Mouse (Mus musculus): ENCODE results near the gene Gas2l3. TPM values are rescaled to one million over a fixed set of nuclear protein-coding genes. Genes with fewer than 3 reads are reported as not detected.
A peak's percentile ranks its signal among the peaks of the same experiment; 100 is the strongest.

Gas2l3 gene
- total RNA-seq, 1 experiment: 25.5 TPM

- TF ChIP-seq ZNF384 (IDR thresholded peaks at IDR 0.05; ENCODE audit: low read depth, low read length): no peak
- no peak for TF ChIP-seq ZC3H11A (IDR thresholded peaks at IDR 0.05; ENCODE audit: borderline replicate concordance, low read depth, low read length)
- TF ChIP-seq CHD2 (IDR thresholded peaks at IDR 0.05; ENCODE audit: low read depth, low read length): no peak
- TF ChIP-seq HCFC1 (IDR thresholded peaks at IDR 0.05; ENCODE audit: borderline replicate concordance, insufficient read depth, low read length): no peak
- TF ChIP-seq MAFK (IDR thresholded peaks at IDR 0.05; ENCODE audit: insufficient read depth, low read depth, low read length): no peak
- Histone ChIP-seq H3K36me3 (ENCODE audit: control insufficient read depth, insufficient read depth, low read length, poor library complexity, severe bottlenecking) (no peaks in the 10 kb centered on the region), H3K4me3 (ENCODE audit: insufficient read depth in 1 of 2, low read depth in 1 of 2, low read length in 2 of 2, poor library complexity in 1 of 2, severe bottlenecking in 1 of 2) (no peak overlapping the region), H3K9me3 (ENCODE audit: control insufficient read depth, insufficient read depth, low read depth, low read length) (no peaks in the 10 kb centered on the region), H3K27ac (ENCODE audit: insufficient read depth, low read depth, low read length, poor library complexity, severe bottlenecking) (no peak overlapping the region), H3K9ac (ENCODE audit: insufficient read depth, low read depth, low read length, poor library complexity, severe bottlenecking) (no peak overlapping the region), H3K4me1 (ENCODE audit: control insufficient read depth in 2 of 2, insufficient read depth in 2 of 2, low read length in 2 of 2, poor library complexity in 1 of 2) (no peaks in the 10 kb centered on the region)
- in situ Hi-C loops (cut with MboI; ENCODE audit: low sequenced_read_pairs in 2 of 2, unreplicated experiment in 2 of 2): no loop called here
- no peak for DNase-seq (ENCODE audit: low read depth, low spot score)
Observed at GRCm38 (mm10) chr10:89482142-89482681, 38.4 kb upstream of the Gas2l3 start.

- TF ChIP-seq CHD2 (IDR thresholded peaks at IDR 0.05; ENCODE audit: low read depth, low read length): no peak
- no peak for TF ChIP-seq MAFK (IDR thresholded peaks at IDR 0.05; ENCODE audit: insufficient read depth, low read depth, low read length)
- no peak for TF ChIP-seq ZNF384 (IDR thresholded peaks at IDR 0.05; ENCODE audit: low read depth, low read length)
- no peak for TF ChIP-seq ZC3H11A (IDR thresholded peaks at IDR 0.05; ENCODE audit: borderline replicate concordance, low read depth, low read length)
- TF ChIP-seq HCFC1 (IDR thresholded peaks at IDR 0.05; ENCODE audit: borderline replicate concordance, insufficient read depth, low read length): no peak
- Histone ChIP-seq H3K9me3 (ENCODE audit: control insufficient read depth, insufficient read depth, low read depth, low read length) (no peaks in the 10 kb centered on the region), H3K36me3 (ENCODE audit: control insufficient read depth, insufficient read depth, low read length, poor library complexity, severe bottlenecking) (no peaks in the 10 kb centered on the region), H3K4me1 (ENCODE audit: control insufficient read depth in 2 of 2, insufficient read depth in 2 of 2, low read length in 2 of 2, poor library complexity in 1 of 2) (no peaks in the 10 kb centered on the region), H3K27ac (ENCODE audit: insufficient read depth, low read depth, low read length, poor library complexity, severe bottlenecking) (no peak overlapping the region), H3K4me3 (ENCODE audit: insufficient read depth in 1 of 2, low read depth in 1 of 2, low read length in 2 of 2, poor library complexity in 1 of 2, severe bottlenecking in 1 of 2) (no peak overlapping the region), H3K9ac (ENCODE audit: insufficient read depth, low read depth, low read length, poor library complexity, severe bottlenecking) (no peak overlapping the region)
- DNase-seq (ENCODE audit: low read depth, low spot score): no peak
- in situ Hi-C loops (cut with MboI; ENCODE audit: low sequenced_read_pairs in 2 of 2, unreplicated experiment in 2 of 2): no loop called here
Observed at GRCm38 (mm10) chr10:89481638-89482037, 37.9 kb upstream of the Gas2l3 start.

- H3K4me1 ChIP-seq (ENCODE audit: control insufficient read depth in 2 of 2, insufficient read depth in 2 of 2, low read length in 2 of 2, poor library complexity in 1 of 2): no peaks in the 10 kb centered on the region
- in situ Hi-C loops (cut with MboI; ENCODE audit: low sequenced_read_pairs in 2 of 2, unreplicated experiment in 2 of 2): no loop called here
- H3K9me3 ChIP-seq (ENCODE audit: control insufficient read depth, insufficient read depth, low read depth, low read length): no peaks in the 10 kb centered on the region
- H3K36me3 ChIP-seq (ENCODE audit: control insufficient read depth, insufficient read depth, low read length, poor library complexity, severe bottlenecking): no peaks in the 10 kb centered on the region
- DNase-seq (ENCODE audit: low read depth, low spot score): no peak
- no peak overlapping the region for H3K9ac ChIP-seq (ENCODE audit: insufficient read depth, low read depth, low read length, poor library complexity, severe bottlenecking)
- H3K4me3 ChIP-seq (ENCODE audit: insufficient read depth in 1 of 2, low read depth in 1 of 2, low read length in 2 of 2, poor library complexity in 1 of 2, severe bottlenecking in 1 of 2): no peak overlapping the region
- TF ChIP-seq MAFK (IDR thresholded peaks at IDR 0.05; ENCODE audit: insufficient read depth, low read depth, low read length) (no peak), HCFC1 (IDR thresholded peaks at IDR 0.05; ENCODE audit: borderline replicate concordance, insufficient read depth, low read length) (no peak), CHD2 (IDR thresholded peaks at IDR 0.05; ENCODE audit: low read depth, low read length) (no peak), ZNF384 (IDR thresholded peaks at IDR 0.05; ENCODE audit: low read depth, low read length) (no peak), ZC3H11A (IDR thresholded peaks at IDR 0.05; ENCODE audit: borderline replicate concordance, low read depth, low read length) (no peak)
- no peak overlapping the region for H3K27ac ChIP-seq (ENCODE audit: insufficient read depth, low read depth, low read length, poor library complexity, severe bottlenecking)
Observed at GRCm38 (mm10) chr10:89478766-89479165, 35.0 kb upstream of the Gas2l3 start.

GRCm38 (mm10) chr10:89470596-89471353 is 27.0 kb upstream of the Gas2l3 start:
- H3K36me3 ChIP-seq (ENCODE audit: control insufficient read depth, insufficient read depth, low read length, poor library complexity, severe bottlenecking): no peaks in the 10 kb centered on the region
- no peak overlapping the region for H3K4me3 ChIP-seq (ENCODE audit: insufficient read depth in 1 of 2, low read depth in 1 of 2, low read length in 2 of 2, poor library complexity in 1 of 2, severe bottlenecking in 1 of 2)
- H3K4me1 ChIP-seq (ENCODE audit: control insufficient read depth in 2 of 2, insufficient read depth in 2 of 2, low read length in 2 of 2, poor library complexity in 1 of 2): peaks cover 5 to 7% of the 10 kb centered on the region in 2 experiments; a peak in 3 of 4 replicates
- H3K9me3 ChIP-seq (ENCODE audit: control insufficient read depth, insufficient read depth, low read depth, low read length): no peaks in the 10 kb centered on the region; the same call in 1 of the 2 replicates
- TF ChIP-seq MAFK (IDR thresholded peaks at IDR 0.05; ENCODE audit: insufficient read depth, low read depth, low read length) (peak; percentile 96), ZNF384 (IDR thresholded peaks at IDR 0.05; ENCODE audit: low read depth, low read length) (peak; percentile 87; the same call in 1 of the 2 replicates), HCFC1 (IDR thresholded peaks at IDR 0.05; ENCODE audit: borderline replicate concordance, insufficient read depth, low read length) (no peak)
- H3K27ac ChIP-seq (ENCODE audit: insufficient read depth, low read depth, low read length, poor library complexity, severe bottlenecking): peak overlapping the region; percentile 75
- in situ Hi-C loops (cut with MboI; ENCODE audit: low sequenced_read_pairs in 2 of 2, unreplicated experiment in 2 of 2): no loop called here
- no peak overlapping the region for H3K9ac ChIP-seq (ENCODE audit: insufficient read depth, low read depth, low read length, poor library complexity, severe bottlenecking)
- peak; percentile 42 for DNase-seq (ENCODE audit: low read depth, low spot score)

Measured in ES-E14 (cell line).